Mouse (Mus musculus) heart, postnatal 4 days (tissue): Measurements from ENCODE around the gene Ado. TPM values are rescaled to one million over a fixed set of nuclear protein-coding genes. Genes with fewer than 3 reads are reported as not detected.
A peak's percentile ranks its signal among the peaks of the same experiment; 100 is the strongest.

ENCODE experiments used
- DNase-seq: peaks from one replicate; pipeline ENCODE4 v3.0.0; 2021
- total RNA-seq, 2 experiments: library from RNA; stranded (reverse); gene quantifications; 2 replicates each; pipeline ENCODE4 v1.2.3; 2021

Gene Ado
- 10 to 100 TPM; 23.3 to 23.8 TPM for total RNA-seq

- peak; percentile 86 for DNase-seq
Measured at GRCm38 (mm10) chr10:67548877-67549731, at the start of gene Ado. Gene Ado (minus strand): TSS chr10:67548955.

- DNase-seq = no peak
Measured at GRCm38 (mm10) chr10:67595278-67595677, 46.5 kb upstream of the Ado start.

GRCm38 (mm10) chr10:67585873-67586610 lies 37.3 kb upstream of the Ado start:
- no peak for DNase-seq

- no peak for DNase-seq
Measured at GRCm38 (mm10) chr10:67581698-67582285, 33.0 kb upstream of the Ado start.

- no peak for DNase-seq
Measured at GRCm38 (mm10) chr10:67579830-67580229, 31.1 kb upstream of the Ado start.

DNA sequence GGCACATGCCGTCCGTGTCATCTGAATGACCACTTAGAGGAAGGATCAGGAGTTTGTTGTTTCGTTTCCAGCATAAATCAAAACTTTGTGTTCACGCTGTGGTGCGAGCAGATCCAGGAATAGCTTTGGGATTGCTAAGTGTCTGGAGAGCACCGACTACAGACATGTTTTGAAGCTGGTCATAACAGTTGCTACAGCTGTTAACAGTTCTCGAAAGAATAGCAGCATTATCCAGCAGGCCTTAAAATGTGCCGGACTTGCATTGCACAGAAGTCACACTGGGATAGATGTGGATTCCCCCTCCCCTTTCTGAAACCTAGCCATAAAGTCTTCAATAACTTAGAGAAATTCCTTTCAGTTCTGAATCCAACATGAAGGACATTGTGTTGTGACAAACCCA lies 24.6 kb upstream of the Ado start:
- no peak for DNase-seq

DNA sequence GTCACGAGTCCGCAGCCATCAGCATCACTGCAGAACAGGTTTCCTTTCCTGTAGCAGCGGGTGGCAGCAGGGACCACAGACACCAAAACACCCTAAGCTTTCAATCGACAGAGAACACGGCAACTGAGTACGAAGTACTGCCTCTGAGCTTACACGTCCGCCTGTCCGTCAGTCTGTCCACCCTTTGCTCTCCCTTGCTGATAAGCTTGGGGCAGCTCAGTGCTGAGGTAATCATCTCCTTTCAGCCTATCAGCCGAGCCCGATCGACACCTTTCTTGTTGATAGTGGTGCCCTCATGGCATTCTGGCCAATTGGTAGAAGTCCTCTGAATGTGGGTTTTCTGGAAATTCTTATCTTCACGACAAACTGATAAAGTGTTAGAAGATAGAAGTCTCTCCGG lies 22.7 kb upstream of the Ado start:
- no peak for DNase-seq

- DNase-seq = no peak
Measured at GRCm38 (mm10) chr10:67569539-67569938, 20.8 kb upstream of the Ado start.

GRCm38 (mm10) chr10:67566104-67566503 lies 17.3 kb upstream of the Ado start:
- DNase-seq = no peak

- DNase-seq = no peak
Measured at GRCm38 (mm10) chr10:67564509-67564908, 15.8 kb upstream of the Ado start.

GRCm38 (mm10) chr10:67561185-67561584 lies 12.4 kb upstream of the Ado start:
- no peak for DNase-seq

DNA sequence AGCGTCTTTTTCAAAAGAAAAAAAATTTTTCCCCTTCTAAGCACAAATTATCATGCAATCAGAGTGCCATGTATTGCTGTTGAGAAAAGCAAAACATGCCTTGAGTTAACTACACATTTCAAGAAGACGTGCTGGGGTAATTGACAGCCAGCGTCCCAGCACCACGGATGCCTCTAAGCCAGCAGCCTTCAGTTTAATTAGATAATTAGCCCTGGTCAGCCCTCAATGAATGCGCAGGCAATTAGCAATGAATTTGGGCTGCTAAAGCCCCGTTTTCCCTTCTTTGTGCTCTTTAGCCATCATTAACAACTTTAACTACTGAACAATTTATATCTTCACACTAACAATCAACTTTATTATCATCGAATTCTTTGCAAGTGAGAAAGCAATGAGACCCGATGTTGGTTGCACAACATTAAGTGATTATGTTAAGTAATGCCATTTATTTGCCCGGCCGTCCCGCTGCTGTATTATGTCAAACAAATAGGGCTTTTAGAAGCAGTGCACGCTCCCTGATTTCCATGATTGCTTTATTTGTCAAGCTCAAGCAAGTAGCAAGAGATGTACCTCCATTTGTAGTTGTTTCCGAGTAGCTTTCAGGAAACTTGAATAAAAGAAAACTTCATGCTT lies 11.1 kb upstream of the Ado start:
- no peak for DNase-seq

GRCm38 (mm10) chr10:67558053-67558452 lies 9.3 kb upstream of the Ado start:
- no peak for DNase-seq

GRCm38 (mm10) chr10:67548261-67548854 lies 397 bp downstream of the Ado start:
- no peak for DNase-seq

GRCm38 (mm10) chr10:67547850-67548260 lies 900 bp downstream of the Ado start:
- DNase-seq = no peak

GRCm38 (mm10) chr10:67540591-67540990 lies 8.2 kb downstream of the Ado start:
- no peak for DNase-seq

- no peak for DNase-seq
Measured at GRCm38 (mm10) chr10:67539401-67539730, 9.4 kb downstream of the Ado start.

DNA sequence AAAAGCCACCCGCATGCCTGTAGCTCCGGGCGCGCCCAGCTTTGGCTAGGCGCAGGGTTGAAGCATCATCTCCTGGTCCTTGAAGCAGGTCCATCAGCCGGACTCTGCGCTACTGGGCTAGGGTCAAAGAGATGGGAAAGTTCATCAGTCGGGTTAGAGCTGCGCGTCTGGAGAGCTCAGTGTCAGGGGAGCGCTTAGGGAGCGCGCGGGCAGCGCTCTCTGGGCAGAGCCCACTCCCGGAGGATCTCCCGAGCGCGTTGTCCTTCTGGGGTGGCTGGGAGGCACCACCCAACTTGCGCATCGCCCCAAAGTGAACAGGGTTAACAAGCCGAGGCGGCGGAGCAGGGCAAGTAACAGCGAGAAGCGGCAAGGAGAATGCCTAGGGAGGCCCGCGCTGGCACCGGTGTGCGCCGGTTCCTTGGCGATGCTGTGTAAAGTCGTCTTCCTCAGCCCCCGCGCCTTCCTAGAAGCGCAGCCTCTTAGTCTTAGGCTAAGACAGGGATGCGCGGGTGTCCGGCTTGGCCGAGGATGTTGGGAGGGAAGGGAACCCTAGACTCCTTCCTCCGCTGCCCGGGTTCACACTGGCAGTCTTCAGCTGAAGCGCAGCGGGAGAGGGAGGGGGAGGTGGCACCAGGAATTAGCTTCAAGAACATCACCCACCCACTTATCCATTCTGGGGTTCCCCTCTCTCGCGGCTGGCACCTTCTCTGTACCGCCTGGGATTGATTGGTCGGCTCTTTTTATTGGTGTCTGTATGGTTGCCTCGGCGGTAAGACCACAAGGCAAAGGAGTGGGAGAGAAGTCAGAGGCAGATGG lies 10.0 kb downstream of the Ado start:
- peak; percentile 19 for DNase-seq

DNA sequence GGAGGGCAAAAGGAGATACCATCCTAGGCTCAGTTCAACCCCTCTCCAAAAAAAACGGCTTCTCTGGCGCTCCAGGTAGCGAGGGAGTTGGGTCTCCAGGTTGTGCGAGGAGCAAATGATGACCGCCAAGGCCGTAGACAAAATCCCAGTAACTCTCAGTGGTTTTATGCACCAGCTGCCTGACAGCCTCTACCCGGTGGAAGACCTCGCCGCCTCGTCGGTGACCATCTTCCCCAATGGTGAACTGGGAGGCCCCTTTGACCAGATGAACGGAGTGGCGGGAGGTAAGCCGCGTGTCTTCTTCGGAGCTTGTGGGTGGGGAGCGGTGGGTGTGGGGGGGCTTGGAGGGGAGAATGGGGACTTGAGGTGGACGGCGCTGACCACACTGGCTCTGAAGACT lies 10.6 kb downstream of the Ado start:
- peak; percentile 11 for DNase-seq

GRCm38 (mm10) chr10:67537151-67537994 lies 11.4 kb downstream of the Ado start:
- peak; percentile 92 for DNase-seq
